Mouse (Mus musculus) layer of hippocampus, adult 2 months (tissue): Measurements from ENCODE around the gene Hoxd9. TPM values are rescaled to one million over a fixed set of nuclear protein-coding genes. Genes with fewer than 3 reads are reported as not detected.

Experiments
- DNase-seq, 2 experiments: peaks; one replicate each; pipeline ENCODE4 v3.0.0; 2022; ENCODE audit warnings: low spot score in 2 of 2
- H3K27ac ChIP-seq: fragments of 200-600 bp; 2 replicates; pipeline ENCODE4 v1.8.1; 2022
- H3K4me3 ChIP-seq: fragments of 200-600 bp; 2 replicates; pipeline ENCODE4 v1.8.1; 2022; ENCODE audit warnings: mild to moderate bottlenecking
- CTCF ChIP-seq: fragments of 200-600 bp; conservative IDR thresholded peaks from 2 replicates; pipeline ENCODE4 v1.8.1; 2022; ENCODE audit warnings: antibody characterized with exemption, mild to moderate bottlenecking, moderate library complexity
- microRNA-seq, 2 experiments: library from miRNA; unstranded; fragments of <30 nt; microRNA quantifications; one replicate each; pipeline ENCODE4 v1.2.0; 2021
- total RNA-seq, 2 experiments: library from RNA; stranded (reverse); gene quantifications; 2 replicates each; pipeline ENCODE4 v1.2.3; 2021

The Hoxd9 gene
- total RNA-seq, 2 experiments from 2014 or later, result not detected

DNA sequence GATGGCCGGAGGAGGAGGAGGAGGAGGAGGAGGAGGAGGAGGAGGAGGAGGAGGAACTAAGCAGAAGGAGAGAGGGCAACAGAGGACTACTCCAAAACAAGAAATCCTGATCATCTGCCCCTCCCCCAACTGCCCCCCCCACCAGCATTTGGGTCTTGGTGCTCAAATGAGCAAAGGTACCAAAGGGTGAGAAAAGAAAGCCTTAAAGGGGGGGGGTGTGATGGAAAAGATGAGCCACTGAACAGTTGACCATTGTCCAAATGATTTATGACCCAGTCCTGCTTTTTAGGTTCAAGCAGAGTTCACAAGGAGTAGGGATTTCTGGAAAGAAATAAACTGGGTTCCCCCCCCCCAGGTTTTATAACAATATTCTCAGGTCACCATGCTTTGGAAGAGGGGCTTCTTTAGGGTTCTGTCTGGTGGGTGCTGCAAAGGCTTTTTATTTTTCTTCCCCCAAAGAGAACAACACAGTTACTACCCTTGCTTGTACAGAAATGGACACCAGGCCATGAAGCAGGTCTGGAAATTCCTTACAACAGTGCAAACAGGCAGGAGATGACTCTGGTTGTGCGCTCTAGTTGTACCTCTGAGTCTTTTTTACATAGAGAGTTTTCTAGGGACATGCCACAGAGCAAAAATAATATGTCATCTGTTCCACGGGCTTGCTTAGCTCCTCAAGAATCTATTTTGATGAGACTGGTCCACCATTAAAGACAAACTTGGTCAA is 43.9 kb downstream of the Hoxd9 start:
- no peak overlapping the region for H3K27ac ChIP-seq
- H3K4me3 ChIP-seq, result no peak overlapping the region
- DNase-seq, result no peak
- TF ChIP-seq CTCF, result no peak

- TF ChIP-seq CTCF, result no peak
- DNase-seq, result no peak
- H3K27ac ChIP-seq, result no peak overlapping the region
- no peak overlapping the region for H3K4me3 ChIP-seq
Observed at GRCm38 (mm10) chr2:74741979-74742277, 44.4 kb downstream of the Hoxd9 start.

DNA sequence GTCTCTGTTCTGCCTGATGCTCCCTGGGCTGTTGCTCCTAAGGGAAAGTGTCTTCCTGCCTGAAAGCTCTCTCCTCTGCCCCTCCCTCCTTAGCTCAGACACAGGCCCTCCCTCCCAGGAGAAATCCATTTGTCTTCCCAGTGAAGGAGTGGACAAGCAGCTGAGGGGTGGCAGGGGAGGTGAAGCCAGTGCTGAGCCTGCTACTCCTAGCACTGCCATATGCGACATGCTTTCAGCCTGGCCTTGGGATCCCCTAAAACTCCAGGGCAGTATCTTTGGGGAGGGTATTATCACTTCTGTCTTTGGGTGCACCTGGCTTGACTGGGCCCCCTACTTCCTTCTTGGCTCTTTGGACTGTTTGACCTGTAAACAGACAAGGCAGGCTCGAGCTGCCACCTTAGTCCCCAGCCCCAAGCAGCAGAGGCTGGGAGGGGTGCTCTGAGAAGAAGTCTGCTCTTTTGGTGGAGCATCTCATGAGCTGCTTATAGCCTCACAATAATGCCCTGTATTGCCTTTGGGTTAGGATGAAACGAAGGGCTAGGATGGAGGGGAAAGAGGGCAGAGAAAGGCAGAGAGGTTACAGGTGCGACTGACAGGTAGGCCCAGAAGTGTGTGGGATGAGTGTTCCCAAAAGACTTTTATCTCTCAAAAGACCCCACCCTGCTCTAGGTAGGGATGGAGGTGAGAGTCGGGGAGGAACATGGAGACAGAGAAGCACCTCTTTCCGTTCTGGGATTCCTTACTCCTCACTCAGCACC is 48.2 kb downstream of the Hoxd9 start:
- H3K4me3 ChIP-seq, result no peak overlapping the region
- DNase-seq, result no peak

DNA sequence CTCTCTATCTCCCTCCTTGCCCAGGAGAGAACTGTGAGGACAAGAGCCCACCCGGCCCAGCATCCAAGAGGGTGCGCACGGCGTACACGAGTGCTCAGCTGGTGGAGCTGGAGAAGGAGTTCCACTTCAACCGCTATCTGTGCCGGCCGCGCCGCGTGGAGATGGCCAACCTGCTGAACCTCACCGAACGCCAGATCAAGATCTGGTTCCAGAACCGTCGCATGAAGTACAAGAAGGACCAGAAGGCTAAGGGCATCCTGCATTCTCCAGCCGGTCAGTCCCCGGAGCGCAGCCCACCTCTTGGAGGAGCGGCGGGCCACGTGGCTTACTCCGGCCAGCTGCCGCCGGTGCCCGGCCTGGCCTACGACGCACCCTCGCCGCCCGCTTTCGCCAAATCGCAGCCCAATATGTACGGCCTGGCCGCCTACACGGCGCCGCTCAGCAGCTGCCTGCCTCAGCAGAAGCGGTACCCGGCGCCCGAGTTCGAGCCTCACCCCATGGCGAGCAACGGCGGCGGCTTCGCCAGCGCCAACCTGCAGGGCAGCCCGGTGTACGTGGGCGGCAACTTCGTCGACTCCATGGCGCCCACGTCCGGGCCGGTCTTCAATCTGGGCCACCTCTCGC is 48.9 kb downstream of the Hoxd9 start:
- no peak overlapping the region for H3K4me3 ChIP-seq
- no peak for TF ChIP-seq CTCF

More for the DNA sequence above, 48.2 kb downstream of the Hoxd9 start:
- H3K27ac ChIP-seq, result no peak overlapping the region
- no peak for TF ChIP-seq CTCF

DNA sequence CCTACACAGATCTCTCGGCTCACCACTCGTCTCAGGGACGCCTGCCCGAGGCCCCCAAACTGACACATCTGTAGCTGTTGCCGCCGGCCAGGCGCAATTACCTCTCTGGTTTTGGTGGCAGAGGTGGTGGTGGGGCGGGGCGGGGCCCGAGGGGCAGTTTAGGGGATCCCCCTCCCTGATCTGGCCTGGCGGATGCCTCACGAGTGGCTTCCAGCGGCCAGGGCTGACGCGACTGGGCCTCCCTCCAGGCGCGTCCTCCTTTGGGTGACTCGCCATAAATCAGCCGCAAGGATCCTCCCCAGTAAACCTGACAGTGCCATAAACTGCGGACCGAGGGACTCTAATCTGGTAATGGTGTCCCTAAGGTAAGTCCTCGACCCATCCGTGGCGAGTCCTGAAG is 49.5 kb downstream of the Hoxd9 start:
- no peak for TF ChIP-seq CTCF
- Histone ChIP-seq H3K27ac (no peak overlapping the region), H3K4me3 (no peak overlapping the region)
- DNase-seq, result no peak

More for the DNA sequence above, 48.9 kb downstream of the Hoxd9 start:
- no peak overlapping the region for H3K27ac ChIP-seq
- DNase-seq, result no peak

- no peak for TF ChIP-seq CTCF
- Histone ChIP-seq H3K4me3 (no peak overlapping the region), H3K27ac (no peak overlapping the region)
- no peak for DNase-seq
Observed at GRCm38 (mm10) chr2:74747661-74748141, 50.2 kb downstream of the Hoxd9 start.

DNA sequence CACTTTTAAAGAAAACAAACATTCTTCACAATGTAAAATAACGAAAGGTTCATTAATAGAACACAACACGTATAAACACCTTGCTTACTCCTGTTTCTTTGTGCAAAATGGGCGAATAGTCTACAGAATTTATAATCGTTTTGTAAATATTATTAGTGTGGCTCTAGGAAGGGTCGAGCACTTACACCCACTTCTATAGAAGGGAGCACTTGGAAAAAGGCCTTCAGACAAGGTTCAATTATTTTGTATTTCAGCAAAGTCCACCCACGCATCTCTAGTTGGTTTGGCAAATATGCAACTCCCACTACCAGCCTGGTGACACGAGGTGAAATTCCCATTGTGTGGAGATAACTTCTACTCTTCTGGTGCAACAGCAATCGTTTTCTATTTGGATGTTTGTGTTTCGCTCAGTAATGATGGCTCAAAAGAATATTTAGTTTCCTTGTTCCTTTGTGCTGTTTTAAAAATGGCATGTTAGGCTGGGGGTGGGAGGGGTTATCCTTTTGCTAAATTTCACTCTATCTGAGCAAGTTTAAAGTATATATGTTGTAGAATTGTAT is 51.0 kb downstream of the Hoxd9 start:
- Histone ChIP-seq H3K4me3 (no peak overlapping the region), H3K27ac (no peak overlapping the region)
- TF ChIP-seq CTCF, result no peak
- no peak for DNase-seq

DNA sequence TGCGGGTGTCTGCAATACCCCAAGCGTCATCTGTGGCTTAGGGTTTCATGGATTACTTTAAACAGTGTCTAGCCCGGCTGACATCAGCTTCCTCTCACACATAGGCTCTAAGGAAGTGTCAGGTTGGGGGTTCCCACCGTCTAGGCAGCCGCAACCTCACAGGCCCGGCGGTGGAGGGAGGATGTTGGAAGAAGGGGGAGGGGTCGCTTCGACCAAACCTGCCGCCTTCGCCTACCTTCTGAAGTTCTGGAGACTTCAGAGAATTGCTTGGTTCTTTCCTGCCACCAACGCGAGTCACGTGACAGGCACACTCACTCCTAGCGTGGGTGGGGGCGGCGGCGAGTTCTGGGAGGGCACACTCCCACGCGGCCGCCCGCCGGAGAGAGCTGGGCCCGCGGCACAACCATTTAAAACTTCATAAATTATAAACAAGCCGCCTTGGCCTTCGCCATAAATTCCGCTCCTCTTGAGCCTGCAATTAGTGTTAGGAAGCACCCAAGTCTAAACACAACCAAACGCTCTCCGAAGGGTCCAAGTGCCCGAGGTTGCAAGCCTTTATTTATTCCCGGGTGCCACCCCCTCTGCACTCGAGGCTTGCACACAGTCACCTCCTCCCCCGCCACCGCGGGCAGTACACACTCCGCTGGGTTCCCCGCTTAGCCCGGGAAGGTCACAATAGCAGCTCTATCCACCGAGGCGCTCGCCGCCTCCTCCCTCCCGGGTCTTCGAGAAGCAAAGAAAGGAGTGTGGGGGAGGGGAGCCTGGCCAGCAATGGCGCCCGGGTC is 52.0 kb downstream of the Hoxd9 start:
- no peak for DNase-seq
- TF ChIP-seq CTCF, result no peak
- no peak overlapping the region; the same call in 1 of the 2 replicates for H3K4me3 ChIP-seq
- H3K27ac ChIP-seq, result no peak overlapping the region

Small RNAs within 50 kb of the gene (microRNA-seq; reads per million reads assigned to microRNA genes)
- gene Gm44463 (0 reads per million in 2 experiments), gene Mir10b (1.6 to 8.8 reads per million in 2 experiments)

Other genes starting within 250 kb of the Hoxd9 start
- 10 to 100 TPM; 52.0 to 56.9 TPM for gene Lnpk, start 118.3 kb upstream of the Hoxd9 start, total RNA-seq
- gene Evx2, start 38.2 kb upstream of the Hoxd9 start, total RNA-seq, result not detected
- not detected for gene Hoxd13, start 29.4 kb upstream of the Hoxd9 start, total RNA-seq
- not detected for gene Hoxd12, start 22.7 kb upstream of the Hoxd9 start, total RNA-seq
- not detected for gene Hoxd11, start 18.2 kb upstream of the Hoxd9 start, total RNA-seq
- not detected for gene Hoxd10, start 5.8 kb upstream of the Hoxd9 start, total RNA-seq
- gene Hoxd8, start 6.9 kb downstream of the Hoxd9 start, total RNA-seq, result not detected
- not detected for gene Hoxd3, start 14.2 kb downstream of the Hoxd9 start, total RNA-seq
- gene Hoxd4, start 14.2 kb downstream of the Hoxd9 start, total RNA-seq, result not detected
- not detected for gene Gm28230, start 29.0 kb downstream of the Hoxd9 start, total RNA-seq
- gene Hoxd1, start 65.3 kb downstream of the Hoxd9 start, total RNA-seq, result under 1 TPM in 1 of 2 experiments, not detected in 1; 0.26 TPM
- 10 to 100 TPM; 41.8 to 42.8 TPM for gene Mtx2, start 128.1 kb downstream of the Hoxd9 start, total RNA-seq